Mouse (Mus musculus) limb, embryonic 13.5 days (tissue): Measurements from ENCODE around the gene Tssc4. TPM values are rescaled to one million over a fixed set of nuclear protein-coding genes. Genes with fewer than 3 reads are reported as not detected.

Source experiments
- ATAC-seq: fragments of 200-750 bp; cut with Nextera tagmentation; 2 replicates; pipeline ENCODE4 v1.8.0; 2017; ENCODE audit warnings: low read depth, moderate number of reproducible peaks, moderate TSS enrichment; ENCODE audit not compliant: low FRiP score
- H3K27ac ChIP-seq: fragments of 300-500 bp; sonication (generic); 2 replicates; pipeline ENCODE4 v1.5.1; 2015; ENCODE audit warnings: inconsistent platforms, mild to moderate bottlenecking, moderate library complexity
- H3K27me3 ChIP-seq: fragments of 300-500 bp; sonication (generic); 2 replicates; pipeline ENCODE4 v1.6.1; 2015; ENCODE audit warnings: mild to moderate bottlenecking, inconsistent platforms
- H3K36me3 ChIP-seq: fragments of 300-500 bp; sonication (generic); 2 replicates; pipeline ENCODE4 v1.6.1; 2015; ENCODE audit warnings: inconsistent platforms, mild to moderate bottlenecking, moderate library complexity
- H3K4me1 ChIP-seq: fragments of 300-500 bp; sonication (generic); 2 replicates; pipeline ENCODE4 v1.6.1; 2015; ENCODE audit warnings: inconsistent platforms
- H3K4me2 ChIP-seq: fragments of 300-500 bp; sonication (generic); replicated peaks from 2 replicates; pipeline ENCODE4 v1.6.1; 2015; ENCODE audit warnings: inconsistent platforms, mild to moderate bottlenecking, moderate library complexity
- H3K4me3 ChIP-seq: fragments of 300-500 bp; sonication (generic); 2 replicates; pipeline ENCODE4 v1.5.1; 2015; ENCODE audit warnings: moderate library complexity, mild to moderate bottlenecking, inconsistent platforms
- H3K9ac ChIP-seq: fragments of 300-500 bp; sonication (generic); 2 replicates; pipeline ENCODE4 v1.6.1; 2015; ENCODE audit warnings: mild to moderate bottlenecking, inconsistent platforms
- H3K9me3 ChIP-seq: fragments of 300-500 bp; sonication (generic); 2 replicates; pipeline ENCODE4 v1.6.1; 2016; ENCODE audit warnings: inconsistent platforms
- WGBS: fragments of 180-500 bp; shearing (Covaris S2); methylation state at CpG from one replicate; pipeline ENCODE4 v1.1.7; 2015; 5-methylcytosine and 5-hydroxymethylcytosine counted together
- polyA plus RNA-seq: library from polyadenylated mRNA; unstranded; fragments of >200 nt; fragmentation: Nextera tagmentation; extraction: Ambion mirVana; gene quantifications from 2 replicates; pipeline ENCODE4 v1.2.1, GENCODE M21; 2015

Gene Tssc4
- polyA plus RNA-seq, 1 experiment from 2014 or later = 112 TPM

- Histone ChIP-seq H3K36me3 (no peaks in the 10 kb centered on the region), H3K9ac (peak overlapping the region; percentile 43; the same call in 1 of the 2 replicates), H3K9me3 (no peaks in the 10 kb centered on the region), H3K4me1 (peaks cover 10% of the 10 kb centered on the region), H3K4me3 (peak overlapping the region; percentile 45), H3K27me3 (peaks cover 83% of the 10 kb centered on the region), H3K27ac (no peak overlapping the region), H3K4me2 (peak overlapping the region; percentile 75)
- no peak for ATAC-seq
- WGBS = 9% methylated on average over 53 of the region's 57 CpGs
These were observed 37.8 kb downstream of the Tssc4 start for GRCm38 (mm10) chr7:143106672-143107465.

GRCm38 (mm10) chr7:143108200-143108599 lies 39.2 kb downstream of the Tssc4 start:
- H3K4me1 ChIP-seq = peaks cover 10% of the 10 kb centered on the region
- no peaks in the 10 kb centered on the region for H3K9me3 ChIP-seq
- no peak overlapping the region for H3K4me3 ChIP-seq
- H3K9ac ChIP-seq = no peak overlapping the region
- no peak overlapping the region for H3K27ac ChIP-seq
- no peak for ATAC-seq
- H3K4me2 ChIP-seq = 0 out of 2 replicates have a peak overlapping the region, but pooled peaks have one; percentile 75
- peaks cover 76% of the 10 kb centered on the region for H3K27me3 ChIP-seq
- no peaks in the 10 kb centered on the region for H3K36me3 ChIP-seq
- 40% methylated on average over 5 of the region's 5 CpGs for WGBS

GRCm38 (mm10) chr7:143108996-143109660 lies 40.1 kb downstream of the Tssc4 start:
- H3K4me1 ChIP-seq = peaks cover 10% of the 10 kb centered on the region
- no peak overlapping the region for H3K4me2 ChIP-seq
- no peak overlapping the region for H3K4me3 ChIP-seq
- no peaks in the 10 kb centered on the region for H3K9me3 ChIP-seq
- no peak for ATAC-seq
- no peak overlapping the region for H3K27ac ChIP-seq
- peaks cover 69% of the 10 kb centered on the region for H3K27me3 ChIP-seq
- WGBS = 15% methylated on average over 3 of the region's 3 CpGs
- H3K9ac ChIP-seq = no peak overlapping the region
- H3K36me3 ChIP-seq = no peaks in the 10 kb centered on the region

GRCm38 (mm10) chr7:143109696-143110095 lies 40.6 kb downstream of the Tssc4 start:
- no peak overlapping the region for H3K9ac ChIP-seq
- H3K27me3 ChIP-seq = peaks cover 63% of the 10 kb centered on the region
- H3K36me3 ChIP-seq = no peaks in the 10 kb centered on the region
- no peak overlapping the region for H3K4me2 ChIP-seq
- WGBS = 65% methylated on average over 3 of the region's 3 CpGs
- H3K4me1 ChIP-seq = peaks cover 10% of the 10 kb centered on the region
- no peaks in the 10 kb centered on the region for H3K9me3 ChIP-seq
- H3K27ac ChIP-seq = no peak overlapping the region
- no peak overlapping the region for H3K4me3 ChIP-seq
- ATAC-seq = no peak

- Histone ChIP-seq H3K4me2 (no peak overlapping the region), H3K9me3 (no peaks in the 10 kb centered on the region), H3K36me3 (no peaks in the 10 kb centered on the region), H3K27me3 (peaks cover 52% of the 10 kb centered on the region), H3K4me3 (no peak overlapping the region), H3K9ac (no peak overlapping the region), H3K4me1 (peaks cover 10% of the 10 kb centered on the region), H3K27ac (no peak overlapping the region)
- no peak for ATAC-seq
- WGBS = 68% methylated on average over 1 of the region's 1 CpGs
These were observed 41.8 kb downstream of the Tssc4 start for GRCm38 (mm10) chr7:143110803-143111202.

- H3K27me3 ChIP-seq = peaks cover 43% of the 10 kb centered on the region
- no peaks in the 10 kb centered on the region for H3K36me3 ChIP-seq
- H3K4me3 ChIP-seq = no peak overlapping the region
- no peak for ATAC-seq
- no peak overlapping the region for H3K9ac ChIP-seq
- 55% methylated on average over 4 of the region's 4 CpGs for WGBS
- H3K27ac ChIP-seq = no peak overlapping the region
- no peaks in the 10 kb centered on the region for H3K9me3 ChIP-seq
- peaks cover 10% of the 10 kb centered on the region for H3K4me1 ChIP-seq
- no peak overlapping the region for H3K4me2 ChIP-seq
These were observed 42.7 kb downstream of the Tssc4 start for GRCm38 (mm10) chr7:143111719-143112118.

- H3K4me3 ChIP-seq = no peak overlapping the region
- H3K36me3 ChIP-seq = no peaks in the 10 kb centered on the region
- no peak overlapping the region for H3K27ac ChIP-seq
- no peaks in the 10 kb centered on the region for H3K9me3 ChIP-seq
- no peak overlapping the region for H3K9ac ChIP-seq
- 25% methylated on average over 1 of the region's 1 CpGs for WGBS
- ATAC-seq = no peak
- H3K4me1 ChIP-seq = peaks cover 3% of the 10 kb centered on the region
- peaks cover 36% of the 10 kb centered on the region for H3K27me3 ChIP-seq
- H3K4me2 ChIP-seq = no peak overlapping the region
These were observed 43.3 kb downstream of the Tssc4 start for GRCm38 (mm10) chr7:143112395-143112794.

- Histone ChIP-seq H3K27me3 (peaks cover 13% of the 10 kb centered on the region), H3K4me1 (peaks cover 13% of the 10 kb centered on the region), H3K4me3 (no peak overlapping the region), H3K4me2 (no peak overlapping the region), H3K36me3 (no peaks in the 10 kb centered on the region), H3K9ac (no peak overlapping the region), H3K9me3 (no peaks in the 10 kb centered on the region), H3K27ac (no peak overlapping the region)
- ATAC-seq = no peak
These were observed 45.7 kb downstream of the Tssc4 start for GRCm38 (mm10) chr7:143114773-143115172.

GRCm38 (mm10) chr7:143116521-143116920 lies 47.5 kb downstream of the Tssc4 start:
- Histone ChIP-seq H3K4me2 (no peak overlapping the region), H3K36me3 (no peaks in the 10 kb centered on the region), H3K9me3 (no peaks in the 10 kb centered on the region), H3K4me3 (no peak overlapping the region), H3K27ac (no peak overlapping the region), H3K9ac (no peak overlapping the region), H3K27me3 (0 out of 2 replicates have a peak, but pooled peaks cover 5% of the 10 kb centered on the region), H3K4me1 (peaks cover 22% of the 10 kb centered on the region)
- ATAC-seq = no peak
- WGBS = 80% methylated on average over 5 of the region's 5 CpGs

GRCm38 (mm10) chr7:143119407-143119806 lies 50.4 kb downstream of the Tssc4 start:
- peak overlapping the region; percentile 61 for H3K27ac ChIP-seq
- 36% methylated on average over 1 of the region's 1 CpGs for WGBS
- no peaks in the 10 kb centered on the region for H3K9me3 ChIP-seq
- H3K4me3 ChIP-seq = no peak overlapping the region
- no peak overlapping the region for H3K9ac ChIP-seq
- no peak overlapping the region for H3K4me2 ChIP-seq
- no peaks in the 10 kb centered on the region for H3K36me3 ChIP-seq
- no peaks in the 10 kb centered on the region for H3K27me3 ChIP-seq
- ATAC-seq = no peak
- H3K4me1 ChIP-seq = peaks cover 36% of the 10 kb centered on the region

- H3K4me1 ChIP-seq = peaks cover 40% of the 10 kb centered on the region
- no peaks in the 10 kb centered on the region for H3K36me3 ChIP-seq
- ATAC-seq = no peak
- no peak overlapping the region for H3K9ac ChIP-seq
- no peak overlapping the region for H3K4me2 ChIP-seq
- WGBS = 62% methylated on average over 3 of the region's 3 CpGs
- H3K27me3 ChIP-seq = no peaks in the 10 kb centered on the region
- no peak overlapping the region for H3K4me3 ChIP-seq
- H3K9me3 ChIP-seq = no peaks in the 10 kb centered on the region
- peak overlapping the region; percentile 61 for H3K27ac ChIP-seq
These were observed 50.8 kb downstream of the Tssc4 start for GRCm38 (mm10) chr7:143119826-143120225.
